Mouse (Mus musculus) erythroblast, embryonic 14.5 days (primary cell): ENCODE results near the gene Fam240a.

Experiments
- GATA1 ChIP-seq: IDR thresholded peaks from 2 replicates; pipeline ENCODE4 v1.6.1; 2012; ENCODE audit warnings: low read length, inconsistent platforms, mixed read lengths
- TAL1 ChIP-seq: IDR thresholded peaks from 3 replicates; pipeline ENCODE4 v1.6.1; 2012; ENCODE audit warnings: low read length, inconsistent platforms, mixed read lengths

DNA sequence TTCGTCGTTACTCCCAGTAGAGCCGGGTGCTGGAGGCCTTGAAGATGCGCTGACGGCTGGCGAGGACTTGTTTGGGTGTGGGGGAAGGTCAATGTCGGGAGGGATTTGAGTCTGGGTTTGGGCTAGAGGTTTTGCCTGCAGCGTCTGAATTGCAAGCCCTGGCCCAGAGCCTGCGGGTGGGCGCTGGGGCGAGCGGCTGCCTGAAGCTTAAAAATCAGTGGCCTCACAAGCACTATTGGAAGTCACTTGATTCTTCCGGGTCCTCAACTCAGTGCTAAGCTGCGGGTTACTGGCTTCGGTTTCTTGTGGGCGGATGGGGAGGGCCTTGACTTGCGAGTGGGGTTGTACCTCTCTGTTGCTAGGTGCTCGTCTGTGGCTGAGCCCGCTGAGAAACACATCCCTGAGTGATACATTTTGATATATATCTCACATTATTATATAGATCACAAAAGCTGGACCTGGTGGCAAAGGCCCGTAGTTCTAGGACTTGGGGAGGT is 29.9 kb upstream of the Fam240a start:
- TF ChIP-seq GATA1 = no peak
- no peak for TF ChIP-seq TAL1
